Mouse (Mus musculus) forelimb bud, embryonic 11.5 days (tissue): ENCODE measurements around the gene Sphk1.

Experiments
- DNase-seq: peaks from one replicate; pipeline ENCODE4 v3.0.0-alpha.2; 2012; ENCODE audit warnings: low read depth, low spot score

The Sphk1 gene

GRCm38 (mm10) chr11:116579280-116579679, 48.6 kb downstream of the Sphk1 start:
- DNase-seq, result no peak

- DNase-seq, result no peak
These were observed 49.4 kb downstream of the Sphk1 start for GRCm38 (mm10) chr11:116580031-116580652.

GRCm38 (mm10) chr11:116580711-116581375, 50.1 kb downstream of the Sphk1 start:
- peak; percentile 27 for DNase-seq

GRCm38 (mm10) chr11:116581376-116581814, 50.7 kb downstream of the Sphk1 start, which contains the start of gene Ube2o:
Ube2o (minus strand) TSS chr11:116581447.
- DNase-seq, result peak; percentile 76

- DNase-seq, result no peak
These were observed 55.0 kb downstream of the Sphk1 start for GRCm38 (mm10) chr11:116585682-116586081.
